Mouse (Mus musculus): ENCODE measurements around the gene Nfix.

DNA sequence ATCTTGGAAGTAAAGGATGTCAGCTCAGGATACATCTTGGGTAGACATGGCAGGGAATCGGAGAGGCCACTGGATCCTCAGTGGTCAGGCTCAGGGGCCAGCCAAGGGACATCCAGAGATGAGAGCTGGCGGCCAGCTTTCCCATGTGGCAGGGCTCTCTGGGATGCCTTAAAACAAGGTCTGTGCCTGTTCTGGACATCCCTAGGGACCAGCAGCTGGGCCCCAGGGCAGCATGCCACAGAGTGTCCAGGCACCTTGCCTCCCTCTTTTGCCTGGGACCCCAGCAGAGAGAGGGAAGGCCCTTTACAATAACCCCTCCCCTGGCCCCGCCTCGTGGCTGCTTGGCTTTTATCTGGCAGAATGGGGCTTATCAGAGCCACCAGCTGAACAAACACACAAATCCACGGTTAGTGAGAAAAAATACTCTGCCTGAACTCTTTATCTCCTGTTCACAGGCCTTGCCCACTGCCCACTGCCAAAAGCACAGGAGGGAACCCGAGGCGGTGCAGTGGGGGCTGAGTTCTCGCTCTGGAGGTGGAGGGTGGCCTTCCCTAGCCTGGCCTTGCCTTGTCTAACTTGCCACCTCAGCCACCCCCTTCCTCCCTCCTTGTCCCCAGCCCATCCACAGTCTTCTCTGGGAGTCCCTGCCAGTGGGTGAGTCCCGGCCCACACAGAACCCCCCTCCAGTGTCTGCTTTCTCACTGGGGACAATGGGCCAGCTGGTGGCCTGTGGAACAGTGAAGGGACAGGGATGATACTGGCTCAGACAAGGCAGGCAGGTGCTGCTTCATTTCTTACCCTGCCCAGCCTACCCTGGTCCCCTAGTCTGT, 69.4 kb downstream of the Nfix start:
- TF ChIP-seq POLR2A (IDR thresholded peaks at IDR 0.05; ENCODE audit: insufficient read depth, low read depth, low read length) (no peak), CTCF (IDR thresholded peaks at IDR 0.05; ENCODE audit: insufficient read depth, low read depth, low read length) (no peak)

Data from olfactory bulb, adult 2 months (tissue).